Mouse (Mus musculus): ENCODE measurements around the gene Map4k5.

The Map4k5 gene

DNA sequence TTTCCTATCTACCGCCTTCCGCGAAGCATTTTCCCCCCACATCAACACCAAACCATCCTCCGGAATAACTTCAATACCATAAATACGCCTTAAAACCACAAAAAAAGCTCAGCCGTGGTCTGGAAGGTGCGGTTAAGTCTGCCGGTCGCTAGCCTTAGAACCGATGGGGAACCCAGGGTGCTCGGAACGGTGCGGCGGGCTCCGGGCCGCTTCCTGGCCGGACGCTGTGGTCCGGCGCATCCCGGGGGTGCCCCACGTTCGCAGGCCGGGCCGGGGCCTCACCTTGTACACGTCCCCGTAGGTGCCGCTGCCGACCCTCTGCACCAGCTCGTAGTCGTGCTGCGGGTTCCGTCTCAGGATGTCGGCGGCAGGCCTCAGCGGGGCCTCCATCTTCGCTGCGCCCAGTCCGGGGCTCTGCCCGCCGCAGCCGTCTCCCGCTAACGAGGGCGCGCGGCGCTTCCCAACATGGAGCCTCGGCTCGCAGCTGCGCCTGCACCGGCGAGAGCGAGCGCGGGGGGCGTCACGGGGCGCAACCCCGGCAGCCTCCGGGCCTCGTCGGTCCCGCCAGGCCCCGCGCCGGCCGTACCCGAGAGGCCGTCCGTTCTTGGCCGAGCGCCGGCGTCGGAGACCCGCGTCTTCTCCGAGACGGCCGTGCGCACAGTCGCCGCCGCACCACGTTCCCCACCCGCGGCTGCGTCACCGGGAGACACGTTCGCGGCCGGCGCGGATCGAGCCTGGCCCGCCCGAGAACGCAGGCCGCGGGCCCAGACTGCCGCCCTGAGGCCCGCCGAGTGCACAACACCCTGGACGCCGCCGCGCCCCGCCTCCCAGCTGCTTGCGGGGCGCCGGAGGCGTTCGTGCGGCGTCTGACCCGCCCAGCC lies at the start of gene Map4k5, which contains the start of gene Atl1:
Gene Map4k5 (minus strand): TSS at position 830 of the 881 bp plus-strand sequence.
Gene Atl1 (plus strand): TSS at position 244 of the 881 bp plus-strand sequence.
- peak; percentile 62 for DNase-seq (ENCODE audit: low read depth, low spot score)

DNA sequence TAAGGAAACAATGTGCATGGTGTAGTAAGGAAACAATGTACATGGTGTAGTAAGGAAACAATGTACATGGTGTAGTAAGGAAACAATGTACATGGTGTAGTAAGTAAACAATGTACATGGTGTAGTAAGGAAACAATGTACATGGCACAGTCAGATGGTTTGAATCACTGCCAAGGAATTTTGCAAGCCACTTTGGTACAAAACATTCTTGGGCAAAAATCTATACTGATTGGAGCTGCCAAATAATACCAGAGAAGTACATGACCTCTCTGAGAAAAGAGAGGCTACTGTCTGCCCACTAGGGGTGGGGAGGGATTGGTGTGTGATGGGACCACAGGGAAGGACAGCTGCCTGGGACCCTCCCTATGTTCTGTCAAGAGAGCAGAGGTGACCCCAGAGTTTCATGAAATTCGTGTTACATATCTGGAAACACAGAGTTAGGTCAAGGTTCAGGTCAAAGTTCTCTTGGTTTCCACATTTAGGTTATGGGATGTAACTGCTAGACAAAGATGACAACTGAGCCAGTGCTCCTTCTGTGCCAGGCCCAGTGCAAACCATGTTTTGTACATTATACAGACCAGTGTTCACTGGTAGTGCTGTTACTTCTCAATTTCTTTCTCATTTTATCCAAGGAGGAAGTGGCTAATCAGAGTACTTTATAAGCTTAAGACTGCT lies 48.8 kb upstream of the Map4k5 start:
- no peak for DNase-seq (ENCODE audit: low read depth, low spot score)

- no peak for DNase-seq (ENCODE audit: low read depth, low spot score)
These were observed 46.3 kb upstream of the Map4k5 start for GRCm38 (mm10) chr12:69939291-69939690.

DNA sequence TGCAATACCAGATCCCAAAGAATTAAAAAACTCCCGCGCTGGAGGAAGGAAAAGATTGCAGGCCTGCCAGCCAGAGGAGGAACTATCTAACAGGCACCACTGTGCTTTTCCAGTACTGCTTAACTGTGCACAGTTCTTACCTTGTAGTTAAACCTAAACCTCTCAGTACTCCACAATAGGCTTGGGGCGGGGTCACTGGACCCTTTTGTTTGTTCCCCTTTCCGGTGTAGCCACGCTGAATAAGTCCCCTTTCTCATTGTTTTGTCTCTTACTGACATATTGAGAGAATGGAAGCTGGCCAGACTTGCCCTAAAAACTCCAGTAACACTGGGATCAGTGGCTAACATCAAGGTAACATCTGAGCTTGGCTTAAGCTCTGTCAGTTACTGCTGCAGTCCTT lies 44.7 kb upstream of the Map4k5 start:
- DNase-seq (ENCODE audit: low read depth, low spot score) = no peak

GRCm38 (mm10) chr12:69926716-69927115 lies 33.7 kb upstream of the Map4k5 start:
- no peak for DNase-seq (ENCODE audit: low read depth, low spot score)

- DNase-seq (ENCODE audit: low read depth, low spot score) = no peak
These were observed 31.0 kb upstream of the Map4k5 start for GRCm38 (mm10) chr12:69924012-69924411.

GRCm38 (mm10) chr12:69923603-69924002 lies 30.6 kb upstream of the Map4k5 start:
- DNase-seq (ENCODE audit: low read depth, low spot score) = no peak

DNA sequence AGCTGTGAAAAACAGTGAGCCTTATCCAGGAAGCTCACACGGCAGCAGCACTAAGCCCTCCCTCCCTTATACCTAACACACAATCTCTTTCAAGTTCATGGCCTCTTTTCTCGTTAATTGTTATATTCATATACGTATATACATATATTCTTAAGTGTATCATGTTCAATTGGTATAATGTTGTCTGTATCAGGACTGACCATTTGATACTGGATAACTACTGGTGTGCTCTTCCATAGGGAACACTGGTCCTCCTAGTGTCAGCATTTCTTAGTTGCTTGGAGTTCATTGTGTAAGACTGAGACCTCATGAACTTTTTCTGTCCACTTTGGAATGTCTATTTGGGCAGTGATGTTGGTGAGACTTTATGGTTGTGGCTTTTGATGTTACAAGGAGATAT lies 30.1 kb upstream of the Map4k5 start:
- DNase-seq (ENCODE audit: low read depth, low spot score) = no peak

DNA sequence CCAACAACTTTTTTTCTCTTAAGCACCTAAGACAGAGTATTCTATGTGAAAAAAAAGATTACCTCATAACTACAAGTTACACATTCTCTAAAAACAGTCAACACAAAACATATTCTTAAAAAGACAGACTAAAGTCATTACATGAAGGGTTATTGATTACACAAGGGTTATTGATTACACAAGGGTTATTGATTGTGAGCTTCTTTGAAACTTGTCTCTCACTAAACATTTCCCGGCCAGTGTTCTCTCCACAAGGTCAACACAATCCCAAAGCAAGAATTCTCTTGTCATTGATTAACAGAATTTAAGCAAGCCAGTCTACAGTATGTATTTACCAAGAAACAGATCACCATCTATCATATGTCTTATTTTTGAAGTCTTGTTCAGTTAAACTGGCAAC lies 29.1 kb upstream of the Map4k5 start:
- DNase-seq (ENCODE audit: low read depth, low spot score) = no peak

DNA sequence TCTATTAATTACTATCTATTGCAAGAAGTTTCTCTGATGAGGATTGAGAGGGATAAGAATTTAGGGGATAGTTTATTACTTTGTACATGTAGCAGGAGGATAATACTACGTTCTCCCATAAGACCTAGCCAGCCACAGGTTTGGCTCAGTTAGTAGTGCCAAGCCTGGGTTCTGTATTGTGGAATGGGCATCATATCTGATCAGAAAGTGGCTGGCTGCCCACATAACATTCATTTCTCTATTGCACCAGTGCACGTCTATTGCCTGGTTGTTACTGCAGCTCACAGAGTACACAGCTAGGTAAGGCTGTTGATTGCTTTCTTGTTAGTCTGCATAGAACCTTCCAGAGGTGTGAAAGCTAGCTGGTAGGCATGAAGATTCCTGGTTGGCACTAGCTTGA lies 24.9 kb upstream of the Map4k5 start:
- no peak for DNase-seq (ENCODE audit: low read depth, low spot score)

DNA sequence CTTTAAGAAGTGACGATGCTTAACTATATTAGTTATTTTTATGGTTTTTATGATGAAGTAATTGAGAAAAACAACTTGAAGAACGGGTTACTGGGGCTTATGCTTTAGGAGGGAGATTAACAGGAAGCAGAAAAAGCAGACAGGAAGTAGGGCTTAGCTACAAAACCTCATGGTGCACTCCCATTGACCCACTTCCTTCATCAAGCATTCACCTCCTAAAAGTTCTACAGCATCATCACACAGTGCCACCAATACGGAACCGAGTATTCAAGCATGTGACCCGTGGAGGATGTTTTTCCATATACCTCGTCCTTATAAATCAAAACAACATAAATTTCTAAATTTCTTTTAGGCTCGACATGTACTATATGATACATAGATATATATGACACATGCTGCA lies 19.7 kb upstream of the Map4k5 start:
- no peak for DNase-seq (ENCODE audit: low read depth, low spot score)

GRCm38 (mm10) chr12:69911906-69912305 lies 18.9 kb upstream of the Map4k5 start:
- no peak for DNase-seq (ENCODE audit: low read depth, low spot score)

DNA sequence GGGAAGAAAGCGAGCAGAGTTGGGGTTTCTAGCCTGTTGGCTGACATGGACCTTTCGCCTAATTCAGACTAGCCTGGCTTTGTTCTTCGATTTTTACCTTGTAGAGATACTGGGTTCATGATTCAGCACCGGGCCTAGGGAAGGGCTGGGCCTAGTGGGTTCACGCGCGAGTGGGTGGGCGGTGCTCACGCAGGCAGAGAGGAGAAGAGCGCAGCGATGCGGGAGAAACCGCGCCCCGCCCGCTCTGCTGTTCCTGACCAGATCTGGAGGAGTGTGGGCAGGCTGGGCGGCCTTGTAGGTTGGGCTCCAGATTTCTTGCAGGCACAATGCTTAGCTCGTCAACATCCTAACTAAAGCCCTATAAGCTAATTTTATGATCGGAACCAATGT lies 15.5 kb upstream of the Map4k5 start:
- peak; percentile 54 for DNase-seq (ENCODE audit: low read depth, low spot score)

- peak; percentile 49 for DNase-seq (ENCODE audit: low read depth, low spot score)
These were observed 14.9 kb upstream of the Map4k5 start for GRCm38 (mm10) chr12:69907667-69908510.

- DNase-seq (ENCODE audit: low read depth, low spot score) = no peak
These were observed 12.0 kb upstream of the Map4k5 start for GRCm38 (mm10) chr12:69904991-69905390.

DNA sequence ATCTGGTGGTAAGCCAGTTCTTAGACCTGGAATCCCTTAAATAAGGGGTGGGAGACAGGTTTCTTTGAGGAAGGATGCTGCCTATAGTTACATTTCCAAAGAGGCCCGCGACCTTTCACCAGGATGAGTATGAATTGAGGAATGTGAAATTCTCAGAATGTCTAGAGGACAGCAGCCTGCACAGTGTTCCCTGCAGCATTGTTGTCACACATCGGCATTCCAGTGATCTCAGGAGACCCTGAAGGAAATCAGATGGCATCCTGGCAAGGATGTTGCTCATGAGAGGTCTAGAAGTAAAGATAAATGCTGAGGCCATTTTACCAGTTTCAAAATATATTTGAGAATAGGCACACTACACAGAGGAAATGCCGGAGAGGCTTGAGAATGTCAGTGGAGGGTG lies 5.1 kb upstream of the Map4k5 start:
- no peak for DNase-seq (ENCODE audit: low read depth, low spot score)

DNA sequence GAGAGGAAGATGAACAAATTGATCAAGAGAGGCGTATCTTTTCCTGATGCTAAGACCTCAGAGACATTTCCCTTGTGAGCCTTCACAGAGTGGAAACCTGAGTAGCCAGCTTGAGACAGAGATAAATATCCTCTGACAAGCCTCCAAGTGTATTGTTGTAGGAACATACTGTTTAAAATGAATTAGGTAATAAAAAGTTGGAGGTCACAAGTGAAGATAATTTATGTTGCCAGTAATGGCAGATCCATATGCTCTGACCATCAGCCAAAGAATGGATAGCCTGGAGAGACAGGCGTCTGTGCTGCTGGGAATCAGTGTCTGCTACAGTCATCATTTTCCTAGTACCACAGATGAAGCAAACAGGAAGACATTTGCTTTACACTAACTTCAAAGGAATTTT lies 2.0 kb upstream of the Map4k5 start:
- no peak for DNase-seq (ENCODE audit: low read depth, low spot score)

- DNase-seq (ENCODE audit: low read depth, low spot score) = no peak
These were observed 927 bp upstream of the Map4k5 start for GRCm38 (mm10) chr12:69893927-69894326.

- no peak for DNase-seq (ENCODE audit: low read depth, low spot score)
These were observed 1.3 kb downstream of the Map4k5 start for GRCm38 (mm10) chr12:69891721-69892120.

GRCm38 (mm10) chr12:69890476-69890875 lies 2.5 kb downstream of the Map4k5 start:
- DNase-seq (ENCODE audit: low read depth, low spot score) = no peak

DNA sequence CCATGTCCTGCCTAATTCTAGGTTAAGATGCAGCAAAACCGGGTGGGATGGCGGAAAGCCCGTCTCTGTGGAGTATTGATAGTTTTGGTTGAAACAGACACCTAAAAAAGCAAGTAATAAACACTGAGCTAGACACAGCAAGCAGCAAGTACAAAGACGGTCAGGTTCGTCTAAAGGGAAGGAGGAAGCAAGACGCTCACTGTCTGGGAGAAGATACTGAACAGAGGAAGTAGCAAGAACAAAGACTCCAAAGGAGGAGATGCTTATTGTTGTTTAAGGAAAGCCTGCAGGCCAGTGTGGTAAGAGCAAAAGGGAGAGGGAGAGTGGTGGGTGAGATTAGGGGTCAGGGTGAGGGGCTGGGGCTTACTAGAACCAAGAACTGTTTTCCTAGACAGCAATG lies 2.9 kb downstream of the Map4k5 start:
- DNase-seq (ENCODE audit: low read depth, low spot score) = no peak

GRCm38 (mm10) chr12:69888345-69888744 lies 4.7 kb downstream of the Map4k5 start:
- no peak for DNase-seq (ENCODE audit: low read depth, low spot score)

Data from brain, embryonic 18.5 days (tissue).